Mouse (Mus musculus): ENCODE data around the gene Tent5b. TPM values are rescaled to one million over a fixed set of nuclear protein-coding genes. Genes with fewer than 3 reads are reported as not detected.

Gene Tent5b
- total and polyA plus RNA-seq, 2 experiments from 2014 or later = 0.55 to 1.3 TPM

DNA sequence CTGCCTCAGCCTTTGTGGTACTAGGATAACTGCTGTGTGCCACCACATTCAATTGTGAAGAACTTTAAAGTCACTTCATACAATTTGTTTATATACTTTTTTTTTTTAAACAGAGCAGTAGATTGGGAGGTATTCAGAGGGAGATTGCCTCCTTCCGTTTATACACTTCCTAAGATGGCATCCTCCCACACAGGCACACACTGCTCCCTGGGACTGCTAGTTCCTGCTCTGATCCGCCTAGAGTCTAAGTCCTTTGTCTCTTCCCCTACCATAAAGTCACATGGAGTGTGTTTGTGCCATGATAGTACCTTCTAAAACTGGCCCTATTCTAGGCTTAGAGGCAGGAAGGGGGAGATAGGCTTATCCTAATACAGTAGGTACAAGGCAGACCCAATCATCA, 41.6 kb downstream of the Tent5b start:
- H3K9me3 ChIP-seq (ENCODE audit: low read length) = no peaks in the 10 kb centered on the region
- DNase-seq (ENCODE audit: low spot score) = no peak
- no peak for ATAC-seq
- H3K27me3 ChIP-seq (ENCODE audit: insufficient read depth, low read length) = peaks cover 24% of the 10 kb centered on the region
- no peaks in the 10 kb centered on the region for H3K36me3 ChIP-seq (ENCODE audit: insufficient read depth, low read length)
- 71% methylated on average over 2 of the region's 2 CpGs for WGBS
- TF ChIP-seq CTCF (IDR thresholded peaks at IDR 0.05; ENCODE audit: low read depth) = no peak
- H3K4me3 ChIP-seq (ENCODE audit: low read length) = no peak overlapping the region
- H3K27ac ChIP-seq = no peak overlapping the region
- no peak overlapping the region for H3K4me2 ChIP-seq (ENCODE audit: low read depth, low read length)
- H3K9ac ChIP-seq (replicated peaks; ENCODE audit: low read length) = no peak overlapping the region
- no peaks in the 10 kb centered on the region for H3K4me1 ChIP-seq (ENCODE audit: insufficient read depth, low read length)

DNA sequence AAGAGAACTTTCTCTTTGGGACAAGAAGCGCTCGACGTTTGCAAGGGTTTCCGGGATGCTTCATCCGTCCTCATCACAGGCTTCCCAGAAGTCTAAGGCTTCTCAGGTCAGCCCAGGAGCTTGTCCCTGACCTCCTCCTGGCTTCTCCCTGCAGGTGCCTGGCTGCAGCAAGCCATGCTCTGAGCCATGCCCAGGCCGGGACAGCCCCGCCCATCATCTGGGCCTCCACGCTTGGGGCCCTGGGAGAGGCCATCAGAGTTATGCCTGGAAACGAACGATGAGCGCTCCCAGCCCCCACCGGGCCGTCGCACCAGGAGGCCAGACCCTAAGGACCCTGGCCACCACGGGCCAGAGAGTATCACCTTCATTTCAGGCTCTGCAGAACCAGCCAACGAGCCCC, 47.9 kb downstream of the Tent5b start:
- 76% methylated on average over 16 of the region's 16 CpGs for WGBS
- H3K27ac ChIP-seq = no peak overlapping the region
- peaks cover 29% of the 10 kb centered on the region for H3K36me3 ChIP-seq (ENCODE audit: insufficient read depth, low read length)
- no peak overlapping the region for H3K4me3 ChIP-seq (ENCODE audit: low read length)
- DNase-seq (ENCODE audit: low spot score) (no peak), ATAC-seq (no peak)
- H3K9me3 ChIP-seq (ENCODE audit: low read length) = no peaks in the 10 kb centered on the region
- no peaks in the 10 kb centered on the region for H3K27me3 ChIP-seq (ENCODE audit: insufficient read depth, low read length)
- TF ChIP-seq CTCF (IDR thresholded peaks at IDR 0.05; ENCODE audit: low read depth) = no peak
- no peak overlapping the region for H3K9ac ChIP-seq (replicated peaks; ENCODE audit: low read length)
- H3K4me2 ChIP-seq (ENCODE audit: low read depth, low read length) = no peak overlapping the region
- no peaks in the 10 kb centered on the region for H3K4me1 ChIP-seq (ENCODE audit: insufficient read depth, low read length)

DNA sequence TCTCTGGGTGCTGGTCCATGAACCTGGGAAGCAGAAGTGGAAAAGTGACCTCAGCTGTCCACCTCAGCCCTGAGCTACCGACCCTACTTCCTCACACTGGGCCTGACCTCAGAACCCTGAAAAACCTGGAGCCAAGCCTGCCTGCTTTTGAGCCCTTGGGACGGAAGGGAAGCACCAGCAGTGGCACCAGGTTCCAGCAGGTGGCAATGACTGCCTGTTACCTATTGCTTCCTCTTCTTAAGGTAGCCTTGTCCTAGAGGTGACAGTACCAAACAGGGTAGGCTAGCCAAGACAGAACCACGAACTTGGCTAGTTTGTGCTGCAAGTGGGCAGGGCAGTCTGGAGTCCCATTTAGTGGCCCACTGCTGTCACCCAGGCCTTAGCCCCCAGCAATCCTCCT, 52.8 kb downstream of the Tent5b start:
- no peak overlapping the region for H3K27ac ChIP-seq
- peaks cover 59% of the 10 kb centered on the region for H3K36me3 ChIP-seq (ENCODE audit: insufficient read depth, low read length)
- H3K4me1 ChIP-seq (ENCODE audit: insufficient read depth, low read length) = no peaks in the 10 kb centered on the region
- no peak for TF ChIP-seq CTCF (IDR thresholded peaks at IDR 0.05; ENCODE audit: low read depth)
- H3K9ac ChIP-seq (replicated peaks; ENCODE audit: low read length) = no peak overlapping the region
- WGBS = 92% methylated on average over 3 of the region's 3 CpGs
- H3K9me3 ChIP-seq (ENCODE audit: low read length) = no peaks in the 10 kb centered on the region
- no peak overlapping the region for H3K4me3 ChIP-seq (ENCODE audit: low read length)
- H3K27me3 ChIP-seq (ENCODE audit: insufficient read depth, low read length) = no peaks in the 10 kb centered on the region
- DNase-seq (ENCODE audit: low spot score) (no peak), ATAC-seq (no peak)
- H3K4me2 ChIP-seq (ENCODE audit: low read depth, low read length) = no peak overlapping the region

DNA sequence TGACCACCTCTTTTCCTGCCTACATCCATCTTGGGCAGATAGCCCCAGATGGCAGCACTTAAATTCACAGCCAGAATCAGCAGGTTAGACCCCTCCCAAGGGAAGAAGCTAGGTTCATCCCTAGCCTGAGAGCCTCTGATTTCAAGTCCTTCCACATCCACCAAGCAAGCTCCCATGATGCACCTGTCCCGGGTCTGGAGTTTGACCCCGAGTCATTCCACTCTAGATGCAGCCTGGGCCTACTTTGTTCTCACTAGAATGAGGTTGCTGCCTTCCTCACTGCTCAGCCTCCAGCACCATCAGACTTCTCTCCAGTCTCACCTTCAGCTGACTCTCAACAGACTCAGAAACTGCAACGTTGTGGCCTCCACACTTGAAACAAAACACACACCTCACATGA, 56.1 kb downstream of the Tent5b start:
- no peak overlapping the region for H3K9ac ChIP-seq (replicated peaks; ENCODE audit: low read length)
- H3K4me1 ChIP-seq (ENCODE audit: insufficient read depth, low read length) = no peaks in the 10 kb centered on the region
- H3K36me3 ChIP-seq (ENCODE audit: insufficient read depth, low read length) = peaks cover 74% of the 10 kb centered on the region
- WGBS = 85% methylated on average over 3 of the region's 3 CpGs
- ATAC-seq (no peak), DNase-seq (ENCODE audit: low spot score) (no peak)
- no peak for TF ChIP-seq CTCF (IDR thresholded peaks at IDR 0.05; ENCODE audit: low read depth)
- no peak overlapping the region for H3K4me2 ChIP-seq (ENCODE audit: low read depth, low read length)
- H3K9me3 ChIP-seq (ENCODE audit: low read length) = no peaks in the 10 kb centered on the region
- H3K27me3 ChIP-seq (ENCODE audit: insufficient read depth, low read length) = no peaks in the 10 kb centered on the region
- H3K27ac ChIP-seq = no peak overlapping the region
- no peak overlapping the region for H3K4me3 ChIP-seq (ENCODE audit: low read length)

DNA sequence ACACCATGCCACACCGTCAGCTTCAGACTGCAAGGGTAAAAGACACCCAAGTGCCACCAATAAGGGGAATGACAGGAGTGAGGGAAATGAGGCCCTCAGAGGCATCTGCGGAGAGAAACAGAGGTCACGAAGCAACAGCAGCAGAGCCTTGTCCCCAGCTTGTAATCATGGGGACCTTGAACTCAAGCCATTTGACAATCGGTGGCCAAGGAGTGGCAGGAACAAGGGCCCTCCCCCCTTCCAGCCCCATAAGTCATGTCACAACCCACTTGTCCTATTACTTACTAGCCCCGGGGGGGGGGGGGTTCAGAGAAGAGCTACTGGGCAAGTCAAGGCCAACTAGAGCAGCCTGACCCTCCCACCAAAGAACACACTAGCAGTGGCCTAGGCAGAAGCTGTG, 56.7 kb downstream of the Tent5b start:
- Histone ChIP-seq H3K4me2 (ENCODE audit: low read depth, low read length) (no peak overlapping the region), H3K9me3 (ENCODE audit: low read length) (no peaks in the 10 kb centered on the region), H3K4me3 (ENCODE audit: low read length) (no peak overlapping the region), H3K9ac (replicated peaks; ENCODE audit: low read length) (no peak overlapping the region), H3K36me3 (ENCODE audit: insufficient read depth, low read length) (peaks cover 70% of the 10 kb centered on the region), H3K27ac (no peak overlapping the region), H3K4me1 (ENCODE audit: insufficient read depth, low read length) (no peaks in the 10 kb centered on the region), H3K27me3 (ENCODE audit: insufficient read depth, low read length) (no peaks in the 10 kb centered on the region)
- no peak for ATAC-seq
- no peak for TF ChIP-seq CTCF (IDR thresholded peaks at IDR 0.05; ENCODE audit: low read depth)
- no peak for DNase-seq (ENCODE audit: low spot score)
- 92% methylated on average over 5 of the region's 5 CpGs for WGBS

Other genes with a start within 250 kb of the Tent5b start
- 7.2 and 11.7 TPM in 2 replicates for gene Map3k6, start 239.3 kb upstream of the Tent5b start, total RNA-seq (2014; rRNA removed)
- gene Map3k6, start 239.3 kb upstream of the Tent5b start, polyA plus RNA-seq (2015; fragmentation: Nextera tagmentation; extraction: Ambion mirVana) = 4.7 and 5.8 TPM in 2 replicates
- gene Sytl1, start 217.0 kb upstream of the Tent5b start, total RNA-seq (2014; rRNA removed) = 1.4 TPM in 1 of 2 replicates, not detected in the other
- gene Sytl1, start 217.0 kb upstream of the Tent5b start, polyA plus RNA-seq (2015; fragmentation: Nextera tagmentation; extraction: Ambion mirVana) = 0.18 and 0.40 TPM in 2 replicates
- gene Tmem222, start 202.3 kb upstream of the Tent5b start, total RNA-seq (2014; rRNA removed) = 120 and 138 TPM in 2 replicates
- 127 and 136 TPM in 2 replicates for gene Tmem222, start 202.3 kb upstream of the Tent5b start, polyA plus RNA-seq (2015; fragmentation: Nextera tagmentation; extraction: Ambion mirVana)
- 47.7 and 51.9 TPM in 2 replicates for gene Wdtc1, start 126.7 kb upstream of the Tent5b start, total RNA-seq (2014; rRNA removed)
- gene Wdtc1, start 126.7 kb upstream of the Tent5b start, polyA plus RNA-seq (2015; fragmentation: Nextera tagmentation; extraction: Ambion mirVana) = 12.8 and 14.9 TPM in 2 replicates
- gene Slc9a1, start 110.4 kb upstream of the Tent5b start, total RNA-seq (2014; rRNA removed) = 21.2 and 21.7 TPM in 2 replicates
- 8.2 and 10.1 TPM in 2 replicates for gene Slc9a1, start 110.4 kb upstream of the Tent5b start, polyA plus RNA-seq (2015; fragmentation: Nextera tagmentation; extraction: Ambion mirVana)
- 48.1 and 54.5 TPM in 2 replicates for gene Trnp1, start 18.4 kb downstream of the Tent5b start, total RNA-seq (2014; rRNA removed)
- 20.9 and 22.0 TPM in 2 replicates for gene Trnp1, start 18.4 kb downstream of the Tent5b start, polyA plus RNA-seq (2015; fragmentation: Nextera tagmentation; extraction: Ambion mirVana)
- 0.11 and 0.26 TPM in 2 replicates for gene Kdf1, start 38.8 kb downstream of the Tent5b start, total RNA-seq (2014; rRNA removed)
- 0.53 and 0.60 TPM in 2 replicates for gene Kdf1, start 38.8 kb downstream of the Tent5b start, polyA plus RNA-seq (2015; fragmentation: Nextera tagmentation; extraction: Ambion mirVana)
- gene Nudc, start 65.9 kb downstream of the Tent5b start, total RNA-seq (2014; rRNA removed) = 54.1 and 70.4 TPM in 2 replicates
- 265 and 272 TPM in 2 replicates for gene Nudc, start 65.9 kb downstream of the Tent5b start, polyA plus RNA-seq (2015; fragmentation: Nextera tagmentation; extraction: Ambion mirVana)
- 0.47 TPM in 1 of 2 replicates, not detected in the other for gene Nr0b2, start 73.2 kb downstream of the Tent5b start, total RNA-seq (2014; rRNA removed)
- gene Nr0b2, start 73.2 kb downstream of the Tent5b start, polyA plus RNA-seq (2015; fragmentation: Nextera tagmentation; extraction: Ambion mirVana) = 0.21 and 0.26 TPM in 2 replicates
- gene Gpatch3, start 94.6 kb downstream of the Tent5b start, total RNA-seq (2014; rRNA removed) = 8.3 and 8.8 TPM in 2 replicates
- 6.1 and 6.3 TPM in 2 replicates for gene Gpatch3, start 94.6 kb downstream of the Tent5b start, polyA plus RNA-seq (2015; fragmentation: Nextera tagmentation; extraction: Ambion mirVana)
- gene Gpn2, start 104.2 kb downstream of the Tent5b start, total RNA-seq (2014; rRNA removed) = 20.0 and 32.2 TPM in 2 replicates
- 16.9 and 18.6 TPM in 2 replicates for gene Gpn2, start 104.2 kb downstream of the Tent5b start, polyA plus RNA-seq (2015; fragmentation: Nextera tagmentation; extraction: Ambion mirVana)
- 1.1 and 2.8 TPM in 2 replicates for gene Sfn, start 122.0 kb downstream of the Tent5b start, total RNA-seq (2014; rRNA removed)
- 1.2 and 1.4 TPM in 2 replicates for gene Sfn, start 122.0 kb downstream of the Tent5b start, polyA plus RNA-seq (2015; fragmentation: Nextera tagmentation; extraction: Ambion mirVana)
- 17.4 and 22.6 TPM in 2 replicates for gene Zdhhc18, start 170.0 kb downstream of the Tent5b start, total RNA-seq (2014; rRNA removed)
- gene Zdhhc18, start 170.0 kb downstream of the Tent5b start, polyA plus RNA-seq (2015; fragmentation: Nextera tagmentation; extraction: Ambion mirVana) = 8.2 and 10.2 TPM in 2 replicates
- gene Pigv, start 192.5 kb downstream of the Tent5b start, total RNA-seq (2014; rRNA removed) = 11.3 and 13.4 TPM in 2 replicates
- 13.0 and 14.0 TPM in 2 replicates for gene Pigv, start 192.5 kb downstream of the Tent5b start, polyA plus RNA-seq (2015; fragmentation: Nextera tagmentation; extraction: Ambion mirVana)

Measured in hindbrain, postnatal 0 days (tissue).